Mouse (Mus musculus) heart, adult 2 months (tissue): ENCODE data around the gene Catsperg1. TPM values are rescaled to one million over a fixed set of nuclear protein-coding genes. Genes with fewer than 3 reads are reported as not detected.

Source experiments
- DNase-seq, 2 experiments: peaks; one replicate each; pipeline ENCODE4 v3.0.0; 2021
- H3K27ac ChIP-seq: fragments of 200-600 bp; 2 replicates; pipeline ENCODE4 v1.8.1; 2022
- H3K27me3 ChIP-seq: fragments of 200-500 bp; 2 replicates; pipeline ENCODE4 v1.6.1; 2012; ENCODE audit warnings: mild to moderate bottlenecking, low read length, inconsistent platforms, mixed read lengths; ENCODE audit not compliant: control insufficient read depth, insufficient read depth
- H3K36me3 ChIP-seq: fragments of 200-500 bp; 2 replicates; pipeline ENCODE4 v1.6.1; 2012; ENCODE audit warnings: low read length, inconsistent platforms; ENCODE audit not compliant: control insufficient read depth, insufficient read depth
- H3K4me1 ChIP-seq: fragments of 200-500 bp; 2 replicates; pipeline ENCODE4 v1.6.1; 2011; ENCODE audit warnings: low read length; ENCODE audit not compliant: control insufficient read depth, insufficient read depth
- H3K4me3 ChIP-seq: fragments of 200-600 bp; 2 replicates; pipeline ENCODE4 v1.8.1; 2022
- H3K79me2 ChIP-seq: fragments of 200-500 bp; replicated peaks from 2 replicates; pipeline ENCODE4 v1.6.1; 2012; ENCODE audit warnings: mild to moderate bottlenecking, inconsistent platforms, low read length, moderate library complexity, mixed read lengths; ENCODE audit not compliant: control insufficient read depth, insufficient read depth
- H3K9ac ChIP-seq: fragments of 200-500 bp; 2 replicates; pipeline ENCODE4 v1.6.1; 2012; ENCODE audit warnings: low read depth, mild to moderate bottlenecking, control low read depth, inconsistent platforms, low read length, mixed read lengths
- CTCF ChIP-seq: fragments of 200-600 bp; IDR thresholded peaks from 2 replicates; pipeline ENCODE4 v1.8.1; 2022; ENCODE audit warnings: antibody characterized with exemption, mild to moderate bottlenecking, moderate library complexity
- EP300 ChIP-seq: fragments of 200-500 bp; IDR thresholded peaks from 2 replicates; pipeline ENCODE4 v1.6.1; 2011; ENCODE audit warnings: low read depth, low read length, control low read depth; ENCODE audit not compliant: insufficient read depth
- POLR2A ChIP-seq: fragments of 200-500 bp; IDR thresholded peaks from 2 replicates; pipeline ENCODE4 v1.6.1; 2011; ENCODE audit warnings: mild to moderate bottlenecking, low read depth, low read length, control low read depth; ENCODE audit not compliant: insufficient read depth
- WGBS: fragments of 180-500 bp; shearing (Covaris S2); methylation state at CpG from one replicate; pipeline ENCODE4 v1.1.7; 2018; 5-methylcytosine and 5-hydroxymethylcytosine counted together
- intact Hi-C: fragments of 180-260 bp; cut with DNase I; formaldehyde crosslinking; loops from one replicate; pipeline ENCODE4 v1.15.1; 2025
- long read RNA-seq: library from polyadenylated mRNA; stranded (forward); transcript quantifications from one replicate; pipeline ENCODE4 v2.0.0, GENCODE M21; 2021
- polyA plus RNA-seq: library from polyadenylated mRNA; depleted of rRNA; stranded (reverse); fragments of >200 nt; gene quantifications from 2 replicates; pipeline ENCODE4 v1.2.3, GENCODE M21; 2012; rRNA removed
- total RNA-seq, 2 experiments: library from RNA; stranded (reverse); gene quantifications; 2 replicates each; pipeline ENCODE4 v1.2.3; 2021

Catsperg1 gene
- total RNA-seq: under 1 TPM; 0.30 to 0.34 TPM
- 1.0 and 2.4 TPM in 2 replicates for polyA plus RNA-seq
- long read RNA-seq, partial matches to known transcripts: 0 of 1 reads
- long read RNA-seq, other reads (novel, unspliced or antisense): 1 of 1 reads

- Histone ChIP-seq H3K9ac (no peak within 1 kb of the TSS), H3K79me2 (no peaks in the 10 kb centered on the region), H3K27ac (no peak within 1 kb of the TSS), H3K4me3 (no peak within 1 kb of the TSS), H3K27me3 (no peaks in the 10 kb centered on the region), H3K36me3 (no peaks in the 10 kb centered on the region), H3K4me1 (no peaks in the 10 kb centered on the region)
- intact Hi-C loops: no loop called here
- TF ChIP-seq EP300 (no peak), CTCF (no peak), POLR2A (no peak)
- no peak for DNase-seq
- WGBS: 19% methylated on average over 20 of the region's 20 CpGs
Measured at GRCm38 (mm10) chr7:29213675-29214082, at the start of gene Catsperg1. Gene Catsperg1, minus strand, starts transcription at chr7:29214035.

GRCm38 (mm10) chr7:29262151-29262550, 48.3 kb upstream of the Catsperg1 start:
- no peak for DNase-seq
- no peak overlapping the region for H3K4me3 ChIP-seq
- H3K4me1 ChIP-seq: no peaks in the 10 kb centered on the region
- H3K36me3 ChIP-seq: no peaks in the 10 kb centered on the region
- intact Hi-C loops: no loop called here
- 69% methylated on average over 6 of the region's 6 CpGs for WGBS
- TF ChIP-seq CTCF (no peak), POLR2A (no peak), EP300 (no peak)
- H3K79me2 ChIP-seq: no peaks in the 10 kb centered on the region; the same call in 1 of the 2 replicates
- H3K9ac ChIP-seq: no peak overlapping the region
- peak overlapping the region; percentile 38 for H3K27ac ChIP-seq
- no peaks in the 10 kb centered on the region for H3K27me3 ChIP-seq

GRCm38 (mm10) chr7:29259781-29260730, 46.2 kb upstream of the Catsperg1 start:
- WGBS: 81% methylated on average over 10 of the region's 10 CpGs
- Histone ChIP-seq H3K4me3 (no peak overlapping the region), H3K27me3 (no peaks in the 10 kb centered on the region), H3K36me3 (no peaks in the 10 kb centered on the region), H3K9ac (no peak overlapping the region), H3K79me2 (no peaks in the 10 kb centered on the region), H3K4me1 (no peaks in the 10 kb centered on the region), H3K27ac (no peak overlapping the region)
- intact Hi-C loops: no loop called here
- DNase-seq: no peak
- TF ChIP-seq EP300 (no peak), POLR2A (no peak), CTCF (no peak)

GRCm38 (mm10) chr7:29257368-29257767, 43.5 kb upstream of the Catsperg1 start:
- DNase-seq: no peak
- H3K27ac ChIP-seq: no peak overlapping the region
- 73% methylated on average over 1 of the region's 1 CpGs for WGBS

GRCm38 (mm10) chr7:29255875-29256274, 42.0 kb upstream of the Catsperg1 start:
- no peaks in the 10 kb centered on the region for H3K36me3 ChIP-seq
- no peaks in the 10 kb centered on the region for H3K4me1 ChIP-seq
- no peak overlapping the region for H3K27ac ChIP-seq
- no peaks in the 10 kb centered on the region for H3K27me3 ChIP-seq
- 73% methylated on average over 4 of the region's 4 CpGs for WGBS
- no peak overlapping the region for H3K4me3 ChIP-seq
- intact Hi-C loops: no loop called here
- no peak overlapping the region for H3K9ac ChIP-seq
- TF ChIP-seq CTCF: no peak
- no peaks in the 10 kb centered on the region for H3K79me2 ChIP-seq
- DNase-seq: no peak

More at GRCm38 (mm10) chr7:29257368-29257767, 43.5 kb upstream of the Catsperg1 start:
- H3K36me3 ChIP-seq: no peaks in the 10 kb centered on the region
- H3K9ac ChIP-seq: no peak overlapping the region
- no peak overlapping the region for H3K4me3 ChIP-seq
- intact Hi-C loops: no loop called here
- no peak for TF ChIP-seq POLR2A
- TF ChIP-seq CTCF: no peak
- no peak for TF ChIP-seq EP300
- no peaks in the 10 kb centered on the region for H3K27me3 ChIP-seq
- H3K4me1 ChIP-seq: no peaks in the 10 kb centered on the region
- no peaks in the 10 kb centered on the region for H3K79me2 ChIP-seq

GRCm38 (mm10) chr7:29253842-29254241, 40.0 kb upstream of the Catsperg1 start:
- no peak for DNase-seq
- intact Hi-C loops: no loop called here
- WGBS: 34% methylated on average over 5 of the region's 5 CpGs

More at GRCm38 (mm10) chr7:29253842-29254241, 40.0 kb upstream of the Catsperg1 start:
- Histone ChIP-seq H3K9ac (no peak overlapping the region), H3K36me3 (no peaks in the 10 kb centered on the region), H3K27me3 (no peaks in the 10 kb centered on the region), H3K4me3 (no peak overlapping the region), H3K4me1 (no peaks in the 10 kb centered on the region), H3K79me2 (no peaks in the 10 kb centered on the region), H3K27ac (peak overlapping the region; percentile 9; the same call in 1 of the 2 replicates)
- TF ChIP-seq EP300 (0 out of 2 replicates have a peak, but pooled peaks have one; percentile 15), POLR2A (no peak)
